Mouse (Mus musculus): Measurements from ENCODE around the gene Osbpl3.

DNA sequence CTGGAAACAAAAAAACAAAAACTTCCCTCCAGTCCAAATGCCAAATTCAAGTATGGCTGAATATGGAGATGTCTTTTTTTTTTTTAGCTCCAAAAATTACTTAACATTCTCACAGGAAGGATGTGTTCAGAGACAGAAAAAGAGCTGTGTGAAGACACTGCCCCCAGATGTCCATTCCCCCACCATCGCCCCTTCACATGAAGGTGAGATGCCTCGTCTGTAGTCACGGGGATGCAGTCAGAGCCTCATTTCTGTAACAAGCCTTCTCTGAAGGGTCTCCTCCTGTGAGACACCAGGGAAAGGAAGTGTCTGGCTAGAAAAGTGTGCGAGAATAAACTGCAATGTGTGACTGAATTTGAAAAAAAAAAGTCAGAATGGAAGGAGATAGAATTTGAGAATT is 53.1 kb downstream of the Osbpl3 start:
- TF ChIP-seq POLR2A (IDR thresholded peaks at IDR 0.05; ENCODE audit: borderline replicate concordance, low read depth, low read length) (no peak), CTCF (IDR thresholded peaks at IDR 0.05; ENCODE audit: low read depth, low read length) (no peak)
